Mouse (Mus musculus): Measurements from ENCODE around the gene Spout1.
"Not testable (repeated sequence)": the region's sequence is repeated elsewhere in the genome, so short reads cannot be mapped to it uniquely, and the experiment has no call there.

Gene Spout1

DNA sequence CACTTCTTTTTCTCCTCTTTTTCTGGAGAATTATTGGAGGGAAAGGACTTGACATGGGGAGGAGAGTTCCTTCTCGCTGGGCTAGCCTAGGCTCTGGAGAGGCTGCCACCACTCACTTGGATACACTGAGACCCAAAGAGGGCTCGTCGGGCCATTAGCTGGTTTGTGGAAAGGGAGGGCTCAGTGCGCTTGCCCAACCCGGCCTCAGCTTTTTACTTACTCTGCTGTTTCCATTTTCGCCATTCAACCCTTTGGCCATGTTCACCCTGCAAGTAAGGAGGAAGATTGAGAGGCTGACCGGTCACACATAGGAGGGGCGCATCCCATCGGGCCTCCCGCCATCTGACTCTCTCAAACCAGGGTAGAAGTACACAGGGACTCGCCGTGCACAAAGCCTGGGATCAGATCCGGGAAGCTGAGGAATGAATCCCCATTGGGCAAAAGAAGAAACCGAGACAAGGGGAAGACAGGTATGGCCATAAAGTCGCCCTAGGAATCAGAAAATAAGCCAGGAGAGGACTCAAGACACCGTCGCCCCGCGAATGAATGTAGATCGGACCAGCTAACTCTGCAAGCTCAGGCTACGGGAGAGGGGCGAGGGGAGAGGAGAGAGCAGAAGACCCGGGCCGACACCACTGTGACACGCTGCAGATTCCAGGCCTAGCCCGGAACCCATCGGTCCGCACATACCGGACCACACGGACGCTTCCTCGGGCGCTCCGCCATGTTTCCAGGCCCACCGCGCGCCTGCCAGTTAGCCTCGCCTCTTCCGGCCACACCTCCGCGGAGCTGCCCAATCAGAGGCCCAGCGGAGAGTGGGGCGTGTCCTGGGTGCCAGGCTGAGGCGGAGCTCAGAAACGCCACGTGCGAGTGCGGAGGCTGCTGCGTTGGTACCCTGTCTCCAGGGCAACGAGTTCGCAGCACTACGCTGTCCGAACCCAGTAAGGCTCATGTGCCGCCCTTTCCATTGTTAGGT lies at the start of gene Spout1:
Spout1 (minus strand) TSS at position 760 of the 976 bp plus-strand sequence.
- peak; percentile 98 for DNase-seq

DNA sequence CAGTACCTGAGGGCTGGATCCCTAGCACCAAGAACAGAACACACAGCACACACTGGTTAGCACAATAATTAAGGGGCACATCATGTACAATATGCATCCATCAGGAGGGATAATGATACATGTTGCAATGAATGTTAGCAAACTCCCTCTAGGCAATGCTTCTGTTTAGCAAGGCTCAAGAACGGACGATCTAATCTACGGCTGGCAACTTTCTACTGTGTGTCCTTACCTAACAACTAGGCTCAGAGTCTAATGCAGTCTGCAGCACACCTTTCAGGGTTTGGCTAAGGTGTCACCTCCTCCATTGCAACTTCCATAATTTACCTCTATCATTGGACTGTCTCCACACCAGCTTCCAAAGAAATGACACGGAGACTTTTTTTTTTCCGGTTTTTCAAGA lies 38.0 kb upstream of the Spout1 start:
- no peak for DNase-seq

DNA sequence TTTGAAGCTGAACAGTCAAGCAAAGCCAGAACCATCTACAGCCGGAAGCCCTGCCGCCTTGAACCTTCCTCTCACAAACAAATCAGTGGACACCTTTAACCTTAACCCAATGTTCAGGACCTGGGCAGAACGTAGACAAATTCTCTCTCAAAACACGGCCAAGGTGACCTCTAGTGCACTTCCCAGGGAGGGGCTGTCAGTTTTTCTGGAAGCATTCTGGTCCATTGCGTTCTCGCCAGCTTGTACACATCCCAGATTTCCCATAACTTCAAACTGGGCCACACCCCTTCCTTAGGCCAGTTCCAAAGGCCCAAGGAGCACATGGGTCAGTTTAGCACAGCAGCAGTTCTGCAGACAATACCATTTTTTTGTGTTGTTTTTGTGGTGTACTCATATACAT lies 37.2 kb upstream of the Spout1 start:
- peak; percentile 52 for DNase-seq

DNA sequence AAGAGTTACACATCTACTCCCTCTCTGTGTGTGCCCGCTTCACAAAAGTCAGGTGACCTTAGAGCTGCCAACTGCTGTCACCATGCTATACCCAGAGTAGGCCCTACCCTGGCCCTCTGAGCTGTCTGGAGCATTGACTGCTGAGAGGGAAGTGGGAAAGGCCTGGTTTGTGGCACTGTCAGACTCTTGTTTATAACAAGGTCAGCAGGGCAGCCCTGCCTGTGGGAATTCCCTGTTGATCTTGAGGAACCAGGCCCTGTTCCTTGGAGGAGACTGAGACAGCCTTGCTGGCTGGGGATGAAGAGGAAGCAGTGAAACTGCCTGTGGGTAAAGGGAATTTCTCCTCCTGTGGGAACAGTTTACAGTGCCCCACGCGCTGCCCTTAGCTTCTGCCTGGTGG lies 36.5 kb upstream of the Spout1 start:
- peak; percentile 51 for DNase-seq

DNA sequence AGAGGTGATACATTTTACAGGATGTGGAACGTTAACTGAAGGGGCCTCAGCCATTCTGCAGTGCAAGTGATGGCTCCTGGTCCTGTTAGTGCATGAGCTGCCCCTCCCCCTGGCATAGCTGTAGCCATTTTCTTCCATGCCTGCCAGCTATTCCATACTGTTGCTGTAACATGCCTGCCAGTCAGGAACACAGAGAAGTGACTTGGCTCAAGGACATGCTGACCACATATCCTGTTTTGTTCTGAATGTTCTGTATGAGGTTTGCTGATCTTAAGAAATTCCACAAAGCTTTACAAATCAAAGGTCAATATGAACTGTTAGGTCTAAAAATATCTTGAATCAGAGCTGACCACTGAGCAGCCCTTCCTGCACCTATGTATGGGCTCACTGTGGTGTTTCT lies 34.7 kb upstream of the Spout1 start:
- peak; percentile 58 for DNase-seq

DNA sequence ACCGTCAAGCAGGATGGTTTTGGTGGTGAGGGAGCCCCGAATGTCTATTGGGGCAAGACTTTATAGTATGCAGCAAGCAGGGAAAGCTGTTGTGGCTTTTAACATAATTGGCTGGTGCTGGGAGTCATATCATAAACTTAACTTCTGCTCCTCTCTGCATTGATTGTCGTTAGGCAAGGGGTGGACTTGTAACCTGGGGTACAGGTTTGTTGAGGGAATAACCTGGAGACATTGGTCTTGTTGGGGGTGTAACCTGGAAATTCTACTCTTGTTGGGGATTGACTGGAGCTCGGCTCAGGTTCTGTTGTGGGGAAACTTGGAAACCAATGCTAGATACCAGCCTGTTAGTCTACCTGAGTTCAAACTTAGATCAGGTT lies 33.9 kb upstream of the Spout1 start:
- DNase-seq, result no peak

DNA sequence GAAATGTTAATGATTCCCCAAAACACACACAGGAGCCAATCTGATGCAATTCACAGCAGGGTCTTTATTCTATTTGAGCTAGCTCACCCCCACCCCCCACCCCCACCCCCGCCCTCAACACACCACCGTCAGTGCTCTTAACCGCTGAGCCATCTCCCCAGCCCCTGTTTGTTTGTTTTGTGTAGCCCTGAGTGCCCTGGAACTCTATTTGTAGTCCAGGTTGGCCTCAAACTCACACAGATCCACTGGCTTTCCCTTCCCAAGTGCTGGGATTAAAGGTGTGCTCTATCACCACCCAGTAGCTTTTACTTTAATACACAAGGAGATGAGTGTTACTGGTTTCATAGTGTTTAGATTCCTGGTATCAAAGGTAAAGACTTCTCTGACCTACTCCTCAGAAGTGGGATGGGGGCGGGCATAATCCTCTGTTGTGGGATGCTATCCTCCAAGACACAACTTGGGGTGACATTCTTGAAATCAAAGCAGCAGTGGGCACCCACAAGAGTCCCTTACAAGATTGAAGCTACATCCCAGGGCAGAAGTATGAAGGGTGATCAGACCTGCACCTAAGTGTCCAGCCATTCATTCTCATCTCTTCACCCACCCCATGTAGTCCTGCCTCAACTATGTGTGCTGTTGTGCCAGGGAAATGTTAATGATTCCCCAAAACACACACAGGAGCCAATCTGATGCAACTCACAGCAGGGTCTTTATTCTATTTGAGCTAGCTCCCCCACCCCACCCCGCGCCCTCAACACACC lies 33.3 kb upstream of the Spout1 start:
- no peak for DNase-seq

DNA sequence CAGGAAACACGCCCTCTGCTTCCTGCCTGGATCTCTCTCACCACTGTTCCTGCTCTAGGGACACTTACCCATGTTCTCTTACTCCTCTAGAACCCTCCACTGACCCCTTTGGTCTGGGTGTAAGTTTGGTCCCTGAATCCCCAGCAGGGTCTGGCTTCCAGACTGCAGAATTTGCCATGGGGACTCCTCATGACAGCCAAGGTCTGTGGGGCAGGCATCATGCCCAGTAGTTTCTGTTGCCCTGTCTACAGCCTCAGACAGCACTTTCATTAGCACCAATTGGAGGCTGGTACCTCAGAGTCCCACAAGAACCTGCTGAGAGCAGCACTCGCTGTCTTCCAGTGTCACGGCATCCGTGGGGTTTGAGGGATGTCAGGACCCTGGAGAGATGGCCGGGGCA lies 29.6 kb upstream of the Spout1 start:
- no peak for DNase-seq

DNA sequence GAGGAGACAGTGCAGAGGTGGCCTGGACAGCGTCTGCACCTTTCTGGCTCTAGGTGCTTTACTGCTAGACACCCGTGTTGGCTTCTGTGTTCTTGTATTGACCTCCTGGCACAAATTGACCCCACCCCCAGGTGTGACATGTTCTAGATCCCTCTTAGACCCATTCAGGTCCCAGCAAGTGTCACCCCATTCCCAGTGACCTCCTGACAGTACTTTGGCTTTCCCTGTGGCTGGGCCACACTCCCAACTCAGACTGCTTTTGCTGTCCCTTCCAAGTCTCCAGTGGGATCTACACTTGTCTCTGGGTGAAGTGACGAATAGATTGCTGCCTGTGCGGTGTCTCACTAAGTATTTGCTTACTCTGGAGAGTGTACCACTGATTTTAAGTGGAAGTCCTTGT lies 29.1 kb upstream of the Spout1 start:
- no peak for DNase-seq

DNA sequence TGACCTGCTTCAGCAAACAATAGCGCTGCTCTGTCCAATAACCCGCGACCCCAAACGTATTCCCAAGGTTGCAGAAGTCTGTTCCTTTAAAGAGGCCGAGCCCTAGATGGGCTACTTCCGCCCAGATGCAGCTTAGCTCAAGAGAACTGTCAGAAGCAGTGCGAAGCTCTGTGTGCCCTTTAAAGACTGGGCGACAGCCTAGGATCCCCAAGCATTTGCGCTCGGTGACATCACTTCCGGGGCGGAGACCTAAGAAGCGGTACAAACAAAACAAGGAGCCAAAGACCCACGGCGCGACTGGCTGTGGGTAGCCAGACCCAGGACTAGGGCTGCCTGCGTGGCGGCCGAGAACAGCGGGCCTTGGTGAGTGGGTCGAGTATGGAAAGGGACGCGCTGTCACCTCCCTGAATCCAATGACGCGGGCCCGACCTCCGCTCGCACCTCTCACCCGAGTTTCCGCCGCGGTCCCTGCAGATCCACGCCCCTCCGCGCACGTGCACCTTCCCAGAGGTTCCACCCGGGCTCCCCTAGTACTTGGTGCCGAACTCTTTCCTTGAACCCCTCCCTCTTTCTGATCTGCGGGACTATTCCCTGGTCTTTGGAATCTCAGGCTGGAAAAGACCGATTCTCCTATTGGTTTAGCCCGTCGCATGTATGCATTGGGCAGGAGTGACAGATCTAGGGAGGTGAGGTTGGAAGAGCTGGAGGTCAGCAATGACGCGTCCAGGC lies 27.5 kb upstream of the Spout1 start, which contains the start of gene Kyat1:
Kyat1 (minus strand) TSS at position 219 of the 729 bp plus-strand sequence.
- peak; percentile 96 for DNase-seq

DNA sequence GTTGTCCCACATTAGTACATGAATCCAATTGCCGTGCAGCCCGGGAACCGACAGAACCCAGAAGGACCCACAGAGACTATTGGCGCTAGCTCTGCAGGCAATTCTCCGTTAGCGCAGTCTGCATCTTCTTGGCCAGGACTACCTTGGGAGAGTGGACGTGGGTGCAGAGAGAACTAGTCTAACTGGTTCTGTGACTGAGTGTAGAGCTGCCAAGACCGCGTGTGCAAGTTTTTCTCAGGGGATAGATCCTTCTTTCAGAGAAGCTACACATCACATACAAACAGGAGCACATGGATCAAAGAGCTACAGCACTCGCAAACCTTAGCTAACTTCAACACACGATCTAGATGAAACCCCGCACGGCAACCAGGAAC lies 27.0 kb upstream of the Spout1 start:
- DNase-seq, result peak; percentile 42

DNA sequence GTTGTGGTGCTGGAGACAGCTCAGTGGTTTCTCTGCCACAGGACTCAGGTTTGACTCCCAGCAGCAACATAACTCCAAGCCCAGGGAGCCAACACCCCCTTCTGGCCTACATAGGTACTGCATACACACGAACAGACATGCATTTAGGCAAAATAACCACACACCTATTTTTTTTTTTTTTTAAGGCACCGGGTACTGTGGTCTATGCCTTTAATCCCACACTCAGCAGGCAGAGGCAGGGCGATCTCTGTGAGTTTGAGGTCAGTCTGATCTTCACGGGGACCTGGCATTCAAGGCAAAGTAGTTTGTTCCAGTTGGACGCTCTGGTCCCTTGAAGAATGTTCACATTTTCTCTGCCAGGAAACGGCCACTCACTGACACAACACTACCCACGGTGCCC lies 25.2 kb upstream of the Spout1 start:
- DNase-seq, result peak; percentile 61

DNA sequence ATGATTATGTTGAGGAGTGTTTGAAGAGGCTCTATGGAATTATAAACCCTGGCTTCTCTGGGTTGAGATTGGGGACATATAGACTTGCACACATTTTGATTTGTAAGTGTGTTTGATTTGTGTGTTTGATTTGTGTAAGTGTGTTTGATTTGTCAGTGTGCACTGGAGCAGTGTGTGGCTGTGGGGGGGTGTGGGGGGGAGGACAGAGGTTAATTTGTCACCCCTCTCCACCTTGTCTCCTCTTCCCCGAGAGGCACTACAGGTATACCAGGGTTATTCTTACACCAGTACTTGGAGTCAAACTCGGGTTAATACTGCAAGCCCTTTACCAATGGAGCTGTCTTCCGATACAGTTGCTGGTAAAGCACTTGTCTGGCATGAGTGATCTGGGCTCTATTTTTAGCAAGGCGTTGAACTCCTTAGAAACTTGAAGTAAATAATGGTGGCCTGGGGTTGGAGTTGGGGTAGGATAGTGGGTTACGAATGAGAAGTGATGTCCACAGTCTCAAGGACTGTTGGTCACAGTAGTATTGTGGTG lies 22.2 kb upstream of the Spout1 start:
- no peak for DNase-seq

DNA sequence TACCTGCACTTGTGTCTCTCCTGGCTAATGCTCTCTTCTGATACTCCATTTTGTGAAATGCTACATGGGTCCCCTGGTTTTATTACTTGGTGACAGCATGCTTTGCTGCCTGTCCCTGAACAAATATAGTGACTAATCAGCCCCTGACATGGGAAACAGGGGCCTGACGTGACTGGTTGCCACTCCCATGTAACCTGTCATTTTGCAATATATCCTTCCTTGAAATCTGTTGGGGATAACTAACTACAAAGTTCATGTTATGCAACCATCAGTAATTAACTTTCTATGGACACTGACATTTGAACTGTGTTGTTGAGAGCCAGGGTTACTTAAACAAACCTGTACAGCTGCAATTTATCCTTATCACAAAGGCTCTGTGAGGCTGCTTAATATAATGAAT lies 21.7 kb upstream of the Spout1 start:
- no peak for DNase-seq

DNA sequence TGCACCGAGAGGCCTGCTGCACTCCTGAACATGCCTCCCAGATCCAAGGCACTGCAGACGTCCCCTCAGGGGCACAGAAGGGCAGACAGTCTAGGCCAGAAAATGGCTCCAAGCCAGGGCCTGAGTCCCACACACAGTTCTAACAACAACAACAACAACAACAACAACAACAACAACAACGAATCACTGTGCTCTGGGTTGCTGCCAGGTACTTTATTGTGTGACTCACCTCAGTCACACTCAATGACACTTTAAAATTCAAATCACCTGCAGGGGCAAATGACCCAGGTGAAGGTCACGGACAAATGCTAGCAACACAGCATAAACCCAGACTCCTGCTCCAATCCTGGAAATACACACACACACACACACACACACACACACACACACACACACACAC lies 19.8 kb upstream of the Spout1 start:
- no peak for DNase-seq

DNA sequence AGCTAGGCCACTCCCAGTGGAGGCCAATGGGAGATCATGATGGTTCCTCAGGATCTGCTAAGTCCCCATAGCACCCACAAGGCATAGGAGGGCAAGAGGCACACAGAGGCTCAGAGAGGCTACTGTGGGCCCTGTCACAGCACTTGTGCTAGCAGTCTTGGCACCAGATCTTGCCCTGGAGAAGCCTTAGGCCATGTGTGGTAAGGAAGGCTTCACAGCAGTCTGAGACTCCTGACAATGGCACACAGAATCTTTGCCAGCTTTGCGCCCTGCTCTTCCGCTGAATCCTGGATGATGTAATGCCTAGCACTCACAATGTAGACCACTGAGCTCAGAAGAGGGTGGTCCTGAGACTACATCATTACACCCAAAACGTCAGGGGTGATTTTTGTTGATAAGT lies 16.4 kb upstream of the Spout1 start:
- no peak for DNase-seq

DNA sequence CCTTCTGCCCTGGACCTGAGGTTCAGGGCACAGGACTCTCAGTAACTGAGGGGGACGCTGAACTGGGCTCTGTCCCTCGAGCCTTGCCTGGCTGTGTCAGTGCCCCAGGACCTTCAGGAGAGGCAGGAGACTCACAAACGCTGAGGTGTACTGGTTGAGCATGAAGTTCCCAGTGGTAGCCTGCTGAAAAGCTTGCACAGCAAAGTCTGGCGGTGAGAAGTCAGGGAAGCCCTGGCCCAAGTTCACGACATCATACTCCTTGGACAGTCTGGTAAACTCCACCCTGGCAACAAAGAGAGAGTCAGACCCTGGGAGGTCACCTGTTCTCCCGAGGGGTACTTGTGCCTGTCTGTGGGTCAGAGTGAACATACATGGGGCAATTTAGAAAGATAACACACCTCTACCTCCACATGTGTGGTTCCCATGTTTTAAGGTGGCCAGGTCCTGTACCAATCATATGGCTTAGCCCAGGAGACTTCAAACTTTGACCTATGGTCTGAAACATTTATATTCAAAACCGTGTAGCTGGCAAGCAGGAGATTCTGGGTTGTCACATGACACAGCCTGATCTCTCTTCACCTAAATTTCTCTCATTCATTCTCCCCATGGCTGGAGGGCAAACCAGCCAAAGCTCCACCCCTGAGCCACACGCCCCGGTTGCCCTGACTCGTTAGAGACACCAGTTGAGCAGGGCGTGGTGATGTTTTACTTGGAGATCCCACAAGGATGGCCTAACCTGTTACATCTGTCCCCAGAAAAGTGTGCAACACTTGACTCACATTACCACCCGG lies 13.7 kb upstream of the Spout1 start:
- DNase-seq, result no peak

DNA sequence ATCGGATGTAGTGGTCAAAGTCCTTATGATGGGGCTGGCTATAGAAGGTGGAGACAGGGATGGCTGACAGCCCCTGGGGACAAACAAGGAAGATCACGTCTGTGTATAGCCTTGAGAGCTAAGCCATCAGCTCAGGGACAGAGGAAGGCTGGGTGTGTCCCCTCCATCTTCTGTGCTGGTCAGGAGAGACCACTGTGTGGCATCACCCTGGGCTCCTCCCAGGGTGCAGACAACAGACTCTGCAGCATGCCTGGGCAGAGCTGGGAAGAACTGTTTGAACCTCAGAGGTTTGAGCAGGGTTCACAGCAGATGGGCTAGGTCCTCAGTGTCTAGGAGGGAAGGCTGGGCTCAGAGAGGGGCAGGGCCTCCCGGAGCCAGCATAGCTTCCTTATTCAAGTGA lies 7.4 kb upstream of the Spout1 start:
- no peak for DNase-seq

DNA sequence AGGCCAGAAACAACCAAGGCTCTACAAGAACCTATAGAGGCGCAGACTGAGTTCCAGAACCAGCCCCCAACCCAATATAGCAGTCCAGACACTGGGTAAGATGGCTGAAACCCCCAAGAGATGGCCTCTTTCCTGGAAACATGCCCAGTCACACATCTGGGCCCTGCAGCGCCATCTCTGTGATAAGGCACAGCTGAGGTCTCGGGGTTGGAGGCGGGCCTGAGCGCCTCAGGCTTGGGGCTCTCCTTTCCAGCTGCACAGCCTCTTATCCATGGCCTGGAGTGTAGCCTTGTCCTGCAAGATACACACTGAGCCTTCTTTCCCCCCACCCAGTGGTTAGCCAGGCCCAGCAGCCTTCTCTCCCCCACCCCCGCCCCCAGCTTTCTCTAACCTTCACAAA lies 7.0 kb upstream of the Spout1 start:
- DNase-seq, result no peak

DNA sequence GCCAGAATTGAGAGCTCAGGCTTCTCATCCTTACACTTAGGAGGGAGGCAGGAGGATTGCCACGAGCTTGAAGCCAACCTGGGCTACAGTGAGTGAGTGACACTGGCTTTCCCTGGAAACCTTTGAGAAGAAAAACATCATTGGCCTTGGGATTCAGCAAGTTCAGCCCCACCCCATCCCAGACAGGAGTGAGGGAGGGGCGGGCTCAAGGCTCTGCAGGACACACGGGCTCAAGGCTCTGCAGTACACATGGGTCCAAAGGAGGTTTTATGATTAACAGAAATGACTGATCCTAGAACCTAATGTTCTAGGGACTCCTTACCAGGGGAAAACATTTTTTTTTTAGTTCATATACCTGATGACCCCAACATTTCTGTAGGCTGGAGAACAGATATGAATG lies 5.5 kb upstream of the Spout1 start:
- no peak for DNase-seq

DNA sequence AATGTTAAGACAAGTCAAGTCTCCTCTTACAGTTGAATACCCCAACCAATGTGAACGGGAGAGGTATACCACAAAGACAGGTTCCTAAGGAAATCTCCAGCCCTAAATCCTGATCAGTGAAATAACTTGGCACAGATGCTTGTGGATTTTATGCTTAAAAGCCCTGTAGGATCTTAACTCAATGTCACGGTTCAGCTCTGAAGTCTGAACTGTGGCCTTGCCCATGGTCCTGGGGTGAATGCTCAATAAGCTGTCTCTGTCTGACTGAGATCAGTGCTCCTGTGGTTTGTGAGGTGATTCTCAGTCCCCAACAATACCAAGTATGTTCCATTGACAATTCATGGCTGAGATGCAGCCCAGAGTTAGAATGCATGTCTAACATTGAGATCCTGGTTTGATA lies 4.2 kb upstream of the Spout1 start:
- DNase-seq, result no peak

DNA sequence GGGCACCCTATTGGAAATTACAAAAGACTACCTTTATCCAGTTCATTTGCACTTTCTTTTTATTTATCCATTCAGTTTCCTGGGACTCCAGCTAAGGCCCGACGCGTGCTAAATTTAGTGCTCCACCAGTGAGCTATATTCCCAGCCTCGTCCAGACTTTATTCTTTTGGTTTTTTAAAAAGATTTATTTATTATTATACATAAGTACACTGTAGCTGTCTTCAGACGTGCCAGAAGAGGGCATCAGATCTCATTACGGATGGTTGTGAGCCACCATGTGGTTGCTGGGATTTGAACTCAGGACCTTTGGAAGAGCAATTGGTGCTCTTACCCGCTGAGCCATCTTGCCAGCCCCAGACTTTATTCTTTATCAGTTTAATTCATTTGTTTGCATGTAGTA lies 452 bp upstream of the Spout1 start:
- DNase-seq, result not testable (repeated sequence)
